Mouse (Mus musculus) liver, postnatal 0 days (tissue): ENCODE results near the gene Ica1.

Experiments used
- CTCF ChIP-seq: sonication (generic); IDR thresholded peaks from 2 replicates; pipeline ENCODE4 v1.5.1; 2016; ENCODE audit warnings: antibody characterized with exemption, low read depth
- EP300 ChIP-seq: IDR thresholded peaks from 2 replicates; pipeline ENCODE4 v1.6.1; 2016; ENCODE audit warnings: antibody characterized with exemption, low read depth, mild to moderate bottlenecking

GRCm38 (mm10) chr6:8694636-8695514, 83.4 kb downstream of the Ica1 start:
- TF ChIP-seq CTCF (peak; percentile 45), EP300 (no peak)
